Mouse (Mus musculus): Measurements from ENCODE around the gene Cdk2ap2.

The Cdk2ap2 gene

DNA sequence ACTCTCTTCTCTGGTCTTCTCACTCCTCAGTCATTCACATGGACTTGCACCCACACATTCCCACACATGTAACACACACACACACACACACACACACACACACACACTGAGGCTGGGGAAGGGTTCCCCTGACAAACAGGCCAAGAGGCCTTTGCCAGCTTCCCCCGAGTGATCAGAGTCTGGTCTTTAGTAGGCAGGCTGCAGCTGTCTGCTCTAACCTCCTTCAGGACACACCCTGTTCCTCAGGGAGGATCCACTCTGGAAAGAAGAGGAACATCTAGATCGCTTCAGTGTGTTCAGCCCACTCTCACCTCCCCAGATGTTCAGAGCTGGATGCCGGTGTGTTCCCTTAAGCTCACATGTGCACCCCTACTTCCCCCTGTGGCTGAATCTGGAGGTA, 2.6 kb upstream of the Cdk2ap2 start:
- no peak for DNase-seq (ENCODE audit: extremely low spot score)

GRCm38 (mm10) chr19:4094774-4095303, 2.1 kb upstream of the Cdk2ap2 start:
- no peak for DNase-seq (ENCODE audit: extremely low spot score)

DNA sequence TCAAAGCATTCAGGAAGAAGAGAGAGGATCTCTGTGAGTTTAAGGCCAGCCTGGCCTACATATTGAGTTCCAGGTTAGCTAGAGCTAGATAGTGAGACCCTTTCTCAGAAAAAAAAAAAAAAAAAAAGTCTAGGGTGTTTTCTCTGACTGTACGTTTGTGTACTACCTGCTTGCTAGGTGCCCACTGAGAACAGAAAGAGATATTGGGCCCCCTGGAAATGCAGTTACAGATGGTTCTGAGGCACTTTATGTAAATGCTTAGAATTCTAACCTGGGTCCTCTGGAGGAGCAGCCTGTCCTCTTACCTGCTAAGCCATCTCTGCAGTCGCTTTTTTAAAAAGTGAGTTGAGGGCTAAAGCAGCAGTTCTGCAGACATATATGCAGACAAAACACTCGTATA, 1.2 kb upstream of the Cdk2ap2 start:
- DNase-seq (ENCODE audit: extremely low spot score) = no peak

DNA sequence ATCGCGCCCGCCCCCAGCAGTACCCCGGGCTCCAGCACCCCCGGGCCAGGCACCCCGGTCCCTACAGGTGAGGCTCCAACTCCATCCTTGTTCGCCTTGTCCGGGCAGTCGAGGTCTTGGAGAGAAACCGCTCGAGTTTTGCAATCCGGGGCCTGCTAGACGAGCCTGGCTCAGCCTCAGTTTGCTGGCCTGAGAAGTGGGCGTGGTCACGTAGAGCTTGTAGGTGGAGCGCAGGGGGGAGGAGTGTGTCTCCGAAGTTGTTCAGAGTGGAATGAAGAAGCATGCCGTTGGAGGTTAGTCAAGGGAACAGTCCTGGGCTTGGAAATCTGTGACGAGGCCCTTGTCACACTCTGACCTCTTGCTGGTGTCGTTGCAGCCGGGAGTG, 451 bp downstream of the Cdk2ap2 start:
- DNase-seq (ENCODE audit: extremely low spot score) = no peak

- DNase-seq (ENCODE audit: extremely low spot score) = no peak
Measured at GRCm38 (mm10) chr19:4098426-4098825, 1.4 kb downstream of the Cdk2ap2 start.

GRCm38 (mm10) chr19:4099056-4099455, 2.1 kb downstream of the Cdk2ap2 start:
- DNase-seq (ENCODE audit: extremely low spot score) = peak; percentile 84

- DNase-seq (ENCODE audit: extremely low spot score) = peak; percentile 63
Measured at GRCm38 (mm10) chr19:4099837-4100717, 3.1 kb downstream of the Cdk2ap2 start, which contains the start of gene Pitpnm1. Gene Pitpnm1 (plus strand): TSS chr19:4099998.

DNA sequence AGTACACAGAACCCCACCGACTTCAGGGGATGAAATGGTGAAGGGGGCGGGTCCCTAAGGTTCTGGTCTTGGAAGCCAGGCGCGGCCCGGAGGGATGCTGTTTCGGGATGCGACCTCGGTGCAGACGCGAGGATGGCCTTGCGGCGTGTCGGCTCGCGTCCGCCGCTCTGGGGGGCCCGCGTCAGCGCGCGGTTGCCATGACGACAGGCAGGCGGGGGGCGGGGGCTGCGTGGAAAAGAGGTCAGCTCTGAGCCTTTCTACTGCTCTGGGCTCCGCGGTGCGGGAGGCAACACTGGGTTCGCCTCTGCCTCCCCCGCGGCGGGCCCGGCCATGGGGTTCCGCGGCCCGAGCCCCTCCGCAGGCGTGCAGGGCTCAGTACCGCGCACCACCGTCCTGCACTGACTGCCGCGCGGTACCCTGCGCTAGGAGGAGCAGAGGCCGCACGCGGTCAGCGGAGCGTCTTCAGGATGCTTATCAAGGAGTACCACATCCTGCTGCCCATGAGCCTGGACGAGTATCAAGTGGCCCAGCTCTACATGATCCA, 3.8 kb downstream of the Cdk2ap2 start:
- no peak for DNase-seq (ENCODE audit: extremely low spot score)

DNA sequence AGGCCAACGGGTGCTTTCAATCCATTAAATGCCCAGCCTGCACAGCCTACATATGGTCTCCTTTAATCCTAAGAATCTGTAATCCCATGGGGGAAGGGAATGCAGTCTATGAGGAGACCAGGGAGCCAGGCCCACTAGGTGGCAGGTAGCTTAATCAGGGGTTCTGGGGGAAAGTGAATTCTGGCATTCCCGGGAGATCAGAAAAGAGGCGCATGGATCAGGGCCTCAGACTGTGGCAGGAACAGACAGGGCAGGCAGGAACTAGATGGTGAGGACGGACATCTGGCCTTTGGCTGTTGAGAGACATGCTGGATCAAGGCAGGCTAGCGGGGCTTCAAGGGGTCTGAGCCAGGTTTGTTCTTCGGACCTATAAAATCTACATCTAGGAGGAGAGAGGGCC, 4.5 kb downstream of the Cdk2ap2 start:
- DNase-seq (ENCODE audit: extremely low spot score) = no peak

- no peak for DNase-seq (ENCODE audit: extremely low spot score)
Measured at GRCm38 (mm10) chr19:4102049-4102448, 5.1 kb downstream of the Cdk2ap2 start.

DNA sequence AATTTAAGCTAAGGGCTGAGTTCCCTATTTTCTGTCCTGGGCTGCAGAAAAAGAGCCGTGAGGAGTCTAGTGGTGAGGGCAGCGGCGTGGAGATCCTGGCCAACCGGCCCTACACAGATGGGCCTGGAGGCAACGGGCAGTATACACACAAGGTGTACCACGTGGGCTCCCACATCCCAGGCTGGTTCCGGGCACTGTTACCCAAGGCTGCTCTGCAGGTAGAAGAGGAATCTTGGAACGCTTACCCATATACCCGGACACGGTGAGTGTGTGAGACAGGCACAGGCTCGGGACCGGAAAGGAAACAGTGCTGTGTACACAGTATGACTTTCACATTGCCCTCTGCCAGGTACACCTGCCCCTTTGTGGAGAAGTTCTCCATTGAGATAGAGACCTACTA, 5.6 kb downstream of the Cdk2ap2 start:
- DNase-seq (ENCODE audit: extremely low spot score) = no peak

- DNase-seq (ENCODE audit: extremely low spot score) = no peak
Measured at GRCm38 (mm10) chr19:4103294-4103693, 6.3 kb downstream of the Cdk2ap2 start.

- DNase-seq (ENCODE audit: extremely low spot score) = no peak
Measured at GRCm38 (mm10) chr19:4103792-4104191, 6.8 kb downstream of the Cdk2ap2 start.

DNA sequence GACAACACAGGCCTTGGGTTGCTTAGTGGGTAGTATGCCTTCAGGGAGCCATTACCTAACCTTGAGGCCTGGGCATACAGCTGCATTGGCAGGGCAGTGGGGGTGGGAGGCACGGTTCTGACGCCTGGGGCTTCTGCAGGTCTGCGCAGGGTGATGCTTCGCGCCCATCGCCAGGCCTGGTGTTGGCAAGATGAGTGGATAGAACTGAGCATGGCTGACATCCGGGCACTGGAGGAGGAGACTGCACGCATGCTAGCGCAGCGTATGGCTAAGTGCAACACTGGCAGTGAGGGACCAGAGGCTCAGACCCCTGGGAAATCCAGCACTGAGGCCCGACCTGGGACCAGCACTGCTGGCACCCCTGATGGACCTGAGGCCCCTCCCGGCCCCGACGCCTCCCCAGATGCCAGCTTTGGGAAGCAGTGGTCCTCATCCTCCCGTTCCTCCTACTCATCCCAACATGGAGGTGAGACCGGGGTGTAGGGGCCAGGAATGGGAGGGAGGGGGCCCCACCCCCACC, 7.8 kb downstream of the Cdk2ap2 start:
- no peak for DNase-seq (ENCODE audit: extremely low spot score)

DNA sequence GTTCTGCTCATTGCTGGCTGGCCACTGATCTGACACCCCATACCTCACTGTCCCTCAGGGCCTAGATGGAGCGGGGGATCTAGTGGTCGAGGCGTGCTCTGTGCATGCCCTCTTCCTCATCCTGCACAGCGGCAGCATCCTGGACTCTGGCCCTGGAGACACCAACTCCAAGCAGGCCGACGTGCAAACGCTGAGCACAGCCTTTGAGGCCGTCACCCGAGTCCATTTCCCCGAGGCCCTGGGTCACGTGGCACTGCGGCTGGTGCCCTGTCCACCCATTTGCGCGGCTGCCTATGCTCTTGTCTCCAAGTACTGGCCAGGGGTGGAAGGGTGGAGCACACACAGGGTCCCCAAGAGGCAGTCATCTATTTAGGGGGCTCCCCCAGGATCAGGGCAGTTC, 9.7 kb downstream of the Cdk2ap2 start:
- no peak for DNase-seq (ENCODE audit: extremely low spot score)

DNA sequence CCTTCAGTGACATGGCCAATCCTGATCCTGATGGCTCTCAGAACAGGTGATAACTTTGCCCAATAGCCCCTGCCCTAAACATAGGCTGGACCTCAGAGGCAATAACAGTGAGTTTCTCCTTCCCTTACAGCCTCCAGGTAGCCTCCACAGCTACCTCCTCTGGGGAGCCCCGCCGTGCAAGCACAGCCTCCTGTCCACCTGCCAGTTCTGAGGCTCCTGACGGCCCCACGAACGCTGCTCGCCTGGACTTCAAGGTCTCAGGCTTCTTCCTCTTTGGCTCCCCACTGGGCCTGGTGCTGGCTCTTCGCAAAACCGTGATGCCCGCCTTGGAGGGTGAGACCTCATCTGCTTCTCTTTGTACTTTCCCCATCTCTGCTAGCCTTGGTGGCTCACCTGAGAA, 11.6 kb downstream of the Cdk2ap2 start:
- no peak for DNase-seq (ENCODE audit: extremely low spot score)

DNA sequence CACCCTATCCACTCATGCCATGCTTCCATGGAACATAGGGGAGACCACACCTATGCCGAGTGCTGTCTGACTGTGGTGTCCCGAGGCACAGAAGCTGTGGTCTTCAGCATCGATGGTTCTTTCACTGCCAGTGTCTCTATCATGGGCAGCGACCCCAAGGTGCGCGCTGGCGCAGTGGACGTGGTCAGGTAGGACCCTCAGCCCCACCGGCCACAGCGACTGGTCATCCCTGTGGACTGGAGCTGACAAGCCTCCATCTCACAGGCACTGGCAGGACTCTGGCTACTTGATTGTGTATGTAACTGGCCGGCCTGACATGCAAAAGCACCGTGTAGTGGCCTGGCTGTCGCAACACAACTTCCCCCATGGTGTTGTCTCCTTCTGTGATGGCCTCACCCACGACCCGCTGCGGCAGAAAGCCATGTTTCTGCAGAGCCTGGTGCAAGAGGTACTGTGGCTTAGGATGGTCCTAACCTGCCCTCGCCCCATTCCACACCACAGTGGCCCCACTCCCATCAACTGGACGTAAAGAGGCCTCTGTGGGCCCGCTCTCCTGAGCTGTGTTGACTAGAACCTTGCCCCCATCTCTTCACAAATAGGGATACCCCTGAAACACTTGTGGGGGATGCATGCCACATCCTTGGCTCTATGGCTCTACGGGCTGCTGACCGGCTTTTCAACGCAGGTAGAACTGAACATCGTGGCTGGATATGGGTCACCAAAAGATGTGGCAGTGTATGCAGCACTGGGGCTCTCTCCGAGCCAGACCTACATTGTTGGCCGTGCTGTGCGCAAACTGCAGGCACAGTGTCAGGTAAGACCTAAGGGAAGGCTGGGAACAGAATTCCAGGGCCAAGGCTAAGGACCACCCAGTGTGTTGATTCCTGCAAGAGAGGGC, 15.3 kb downstream of the Cdk2ap2 start:
- DNase-seq (ENCODE audit: extremely low spot score) = no peak

GRCm38 (mm10) chr19:4113186-4113805, 16.3 kb downstream of the Cdk2ap2 start:
- DNase-seq (ENCODE audit: extremely low spot score) = no peak

GRCm38 (mm10) chr19:4113806-4114230, 16.8 kb downstream of the Cdk2ap2 start:
- DNase-seq (ENCODE audit: extremely low spot score) = no peak

GRCm38 (mm10) chr19:4114551-4114950, 17.6 kb downstream of the Cdk2ap2 start:
- DNase-seq (ENCODE audit: extremely low spot score) = no peak

- no peak for DNase-seq (ENCODE audit: extremely low spot score)
Measured at GRCm38 (mm10) chr19:4115144-4115543, 18.2 kb downstream of the Cdk2ap2 start.

Measured in embryo, embryonic 9.5 days (tissue).